Mouse (Mus musculus): Measurements from ENCODE around the gene Dpep3.

Gene Dpep3

GRCm38 (mm10) chr8:105975363-105975762, 3.9 kb downstream of the Dpep3 start:
- no peak for DNase-seq (ENCODE audit: low spot score in 2 of 2)

GRCm38 (mm10) chr8:105971019-105971720, 8.1 kb downstream of the Dpep3 start:
- no peak for DNase-seq (ENCODE audit: low spot score in 2 of 2)

DNA sequence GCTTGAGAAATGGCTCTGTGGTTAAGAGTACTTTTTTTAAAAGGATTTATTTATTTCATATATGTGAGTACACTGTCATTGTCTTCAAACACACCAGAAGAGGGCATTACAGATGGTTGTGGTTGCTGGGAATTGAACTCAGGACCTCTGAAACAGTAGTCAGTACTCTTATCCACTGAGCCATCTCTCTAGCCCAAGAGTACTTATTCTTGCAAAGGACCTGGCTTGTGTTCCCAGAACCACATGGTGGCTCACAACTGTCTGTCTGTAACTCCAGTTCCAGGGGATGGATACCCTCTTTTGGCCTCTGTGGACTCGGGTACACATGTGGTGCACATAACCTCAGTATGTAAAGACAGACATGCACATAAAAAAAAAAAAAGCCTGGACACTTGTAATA, 9.9 kb downstream of the Dpep3 start:
- no peak for DNase-seq (ENCODE audit: low spot score in 2 of 2)

DNA sequence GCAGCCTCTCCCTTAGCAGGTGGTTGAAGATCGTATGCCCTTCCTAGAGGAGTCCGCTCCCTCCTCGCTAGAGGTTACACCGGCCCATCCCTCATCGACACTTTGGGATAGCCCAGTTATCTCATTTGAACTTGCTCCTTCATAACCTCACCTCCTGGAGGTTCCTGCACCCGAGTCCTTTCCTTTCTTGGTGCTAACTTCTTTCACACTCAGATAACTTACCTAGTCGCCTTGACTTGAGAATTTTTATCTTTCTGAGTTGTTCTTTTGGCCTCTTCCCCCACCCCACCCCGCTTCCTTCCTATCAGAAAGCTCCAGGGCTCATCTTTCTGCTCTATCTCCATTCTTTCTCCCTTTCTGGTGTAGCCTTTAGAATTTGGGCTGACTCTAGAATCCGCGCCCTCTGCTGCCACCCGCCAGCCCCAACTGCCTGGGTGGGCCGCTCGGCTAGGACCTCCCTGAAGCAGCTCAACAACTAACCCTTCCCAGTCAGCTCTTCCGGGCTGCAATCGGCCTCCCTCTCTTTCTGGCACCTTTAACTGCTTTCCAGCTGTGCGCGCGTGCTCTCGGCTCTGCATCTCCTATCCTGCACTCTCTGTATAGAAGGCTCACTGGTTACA, 12.4 kb downstream of the Dpep3 start:
- DNase-seq (ENCODE audit: low spot score in 2 of 2), result peak in 1 of 2 experiments; percentile 79

DNA sequence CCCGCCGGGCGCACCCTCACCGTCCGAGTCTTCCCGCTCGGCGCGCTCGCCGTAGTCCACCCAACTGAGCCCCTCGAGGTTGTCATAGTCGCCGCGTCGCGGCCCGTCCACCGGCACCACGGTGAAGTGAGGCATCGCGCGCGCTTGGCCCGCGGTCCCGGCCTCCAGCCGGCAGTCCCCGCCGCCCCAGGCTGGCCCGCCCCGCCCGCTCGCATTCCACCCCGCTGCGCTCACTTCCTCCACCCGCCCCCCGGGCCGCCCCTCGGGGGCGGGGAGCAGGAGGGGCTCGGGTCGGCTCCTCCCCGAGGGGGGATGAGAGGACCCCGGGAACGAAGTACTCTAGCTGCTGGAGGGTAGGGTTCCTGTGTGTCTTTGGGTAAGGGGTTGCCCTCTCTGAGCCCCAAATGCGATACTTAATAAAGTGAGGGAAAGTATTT, 13.3 kb downstream of the Dpep3 start, which contains the start of gene Slc12a4:
Slc12a4 (minus strand) TSS at position 193 of the 437 bp plus-strand sequence.
- peak; percentile 84 for DNase-seq (ENCODE audit: low spot score in 2 of 2)

GRCm38 (mm10) chr8:105965266-105965904, 13.8 kb downstream of the Dpep3 start:
- peak; percentile 67 to 73 for DNase-seq (ENCODE audit: low spot score in 2 of 2)

GRCm38 (mm10) chr8:105964506-105965265, 14.5 kb downstream of the Dpep3 start:
- no peak for DNase-seq (ENCODE audit: low spot score in 2 of 2)

GRCm38 (mm10) chr8:105961536-105961935, 17.7 kb downstream of the Dpep3 start:
- DNase-seq (ENCODE audit: low spot score in 2 of 2), result no peak

DNA sequence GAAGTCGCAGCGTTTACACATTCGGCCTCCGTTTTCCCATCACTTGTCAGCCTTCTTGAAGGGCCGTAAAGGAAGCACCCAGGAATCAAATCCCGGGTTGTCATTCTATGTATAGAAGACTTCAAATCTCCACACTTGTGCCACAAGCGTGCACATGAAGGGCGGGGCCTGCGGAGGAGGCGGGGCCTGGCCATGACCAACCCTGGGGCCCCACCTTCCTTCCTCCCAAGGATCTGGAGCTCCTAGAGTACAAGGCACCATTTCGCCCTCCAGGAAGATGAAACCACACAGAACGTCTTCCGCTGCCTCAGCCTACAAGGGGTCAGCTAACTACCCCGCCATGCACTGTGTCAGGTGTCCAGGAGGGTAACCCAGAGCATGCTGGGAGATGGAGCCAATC, 18.1 kb downstream of the Dpep3 start:
- DNase-seq (ENCODE audit: low spot score in 2 of 2), result no peak

- DNase-seq (ENCODE audit: low spot score in 2 of 2), result peak; percentile 78 to 80
Observed at GRCm38 (mm10) chr8:105959350-105959749, 19.9 kb downstream of the Dpep3 start.

DNA sequence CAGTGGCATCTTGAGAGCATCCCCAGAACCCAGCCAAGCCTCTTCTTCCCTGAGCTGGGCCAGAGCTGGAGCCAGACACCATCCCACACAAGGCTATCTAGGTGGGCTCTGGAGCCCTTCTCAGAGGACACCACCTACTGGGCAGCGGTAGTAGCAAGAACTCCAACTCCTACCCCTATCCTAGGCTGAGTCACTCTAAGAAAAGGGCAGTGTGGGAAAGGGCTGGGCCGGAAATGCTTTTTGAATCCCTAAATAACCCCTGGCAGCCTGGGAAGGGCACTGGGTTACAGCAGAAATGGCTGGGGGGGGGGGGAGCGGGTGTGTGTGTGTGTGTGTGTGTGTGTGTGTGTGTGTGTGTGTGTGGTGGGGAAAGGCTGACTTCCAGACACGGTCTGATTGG, 21.4 kb downstream of the Dpep3 start:
- DNase-seq (ENCODE audit: low spot score in 2 of 2), result no peak

DNA sequence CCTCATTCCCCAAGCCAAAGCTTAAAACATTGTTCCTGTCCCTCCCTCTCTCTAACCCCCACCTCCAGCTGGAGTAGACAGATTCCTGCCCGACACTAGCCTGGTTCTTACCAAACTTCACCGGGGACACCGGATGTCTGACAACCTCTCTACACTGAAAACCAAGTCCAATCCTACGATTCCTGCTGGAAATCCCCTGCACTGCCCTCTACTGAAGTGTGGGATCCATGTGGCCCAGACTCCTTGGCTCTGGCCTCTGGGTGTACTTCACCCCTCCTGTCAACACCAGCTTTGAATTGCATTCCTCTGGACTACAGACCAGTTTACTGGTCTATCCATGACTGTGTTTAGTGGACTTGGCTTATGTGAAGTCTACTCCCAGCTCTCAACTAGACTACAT, 22.7 kb downstream of the Dpep3 start:
- DNase-seq (ENCODE audit: low spot score in 2 of 2), result no peak

DNA sequence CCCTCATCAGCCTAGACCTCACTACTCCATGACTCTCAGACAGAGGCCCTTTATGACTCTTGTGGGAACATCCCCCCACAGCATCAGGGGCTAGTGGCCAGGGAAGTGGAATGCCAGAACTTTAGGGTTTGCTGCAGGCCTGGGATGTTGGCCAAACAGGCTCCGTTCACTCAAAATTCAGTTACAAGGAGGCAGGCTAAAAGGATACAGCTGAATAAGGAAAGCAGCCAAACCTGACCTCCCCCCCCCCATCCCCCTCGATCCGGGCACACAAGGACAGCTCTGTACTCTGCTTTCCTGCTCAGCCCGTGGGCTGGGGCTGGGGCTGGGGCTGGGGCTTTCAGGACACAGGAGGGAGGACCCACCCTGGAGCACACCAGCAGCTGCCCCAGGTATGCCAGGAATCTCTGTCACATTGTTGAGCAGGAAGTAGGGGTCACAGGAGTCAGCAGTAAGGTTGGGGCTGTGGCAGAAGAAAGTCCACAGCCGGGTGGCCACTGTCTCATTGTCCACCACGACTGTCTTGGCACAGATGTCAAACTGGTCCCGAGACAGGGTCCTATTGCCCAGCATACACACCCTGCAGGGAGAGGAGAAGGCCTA, 28.1 kb downstream of the Dpep3 start:
- DNase-seq (ENCODE audit: low spot score in 2 of 2), result peak in 1 of 2 experiments; percentile 56

- peak in 1 of 2 experiments; percentile 69 for DNase-seq (ENCODE audit: low spot score in 2 of 2)
Observed at GRCm38 (mm10) chr8:105949350-105949749, 29.9 kb downstream of the Dpep3 start.

DNA sequence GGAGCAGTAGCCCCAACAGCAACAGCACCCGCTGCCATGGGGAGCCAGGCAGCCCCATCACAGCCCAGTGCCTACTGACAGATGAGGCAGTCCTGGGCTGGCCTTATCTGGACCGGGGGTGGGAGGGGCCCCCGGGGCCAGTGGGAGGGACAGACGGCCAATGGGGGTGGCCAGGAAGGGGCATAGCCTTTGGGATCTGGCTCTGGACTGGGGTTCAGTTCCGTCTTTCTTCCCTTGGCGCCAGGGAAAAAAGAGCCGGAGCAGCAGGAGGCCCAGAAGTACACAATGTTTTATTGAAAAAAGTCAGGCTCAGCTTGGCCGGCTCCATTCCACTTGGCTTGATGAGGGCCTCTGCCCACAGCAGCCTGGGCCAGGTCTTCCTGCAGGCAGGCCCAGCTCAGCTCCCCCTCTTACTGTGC, 35.9 kb downstream of the Dpep3 start, which contains the start of gene Lcat:
Lcat (minus strand) TSS at position 62 of the 419 bp plus-strand sequence.
- no peak for DNase-seq (ENCODE audit: low spot score in 2 of 2)

DNA sequence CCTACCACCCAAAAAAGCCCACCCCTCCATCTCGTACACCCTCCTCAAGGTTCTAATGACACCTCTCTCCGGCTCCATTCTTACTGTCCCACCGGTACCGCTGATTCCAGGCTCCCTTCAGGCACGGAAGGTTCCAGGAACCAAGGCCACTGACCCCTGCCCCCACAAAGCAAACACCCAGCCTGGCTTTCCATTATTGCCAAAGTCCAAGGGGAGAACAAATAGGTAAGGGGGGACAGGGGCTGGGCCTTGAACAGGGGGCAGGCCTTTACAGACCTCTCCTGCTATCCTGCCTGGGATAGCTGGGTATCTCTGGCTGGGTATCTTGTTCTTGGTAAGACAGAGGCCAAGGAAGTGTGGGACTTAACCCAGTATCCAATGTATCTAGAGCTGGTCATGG, 36.7 kb downstream of the Dpep3 start:
- no peak for DNase-seq (ENCODE audit: low spot score in 2 of 2)

DNA sequence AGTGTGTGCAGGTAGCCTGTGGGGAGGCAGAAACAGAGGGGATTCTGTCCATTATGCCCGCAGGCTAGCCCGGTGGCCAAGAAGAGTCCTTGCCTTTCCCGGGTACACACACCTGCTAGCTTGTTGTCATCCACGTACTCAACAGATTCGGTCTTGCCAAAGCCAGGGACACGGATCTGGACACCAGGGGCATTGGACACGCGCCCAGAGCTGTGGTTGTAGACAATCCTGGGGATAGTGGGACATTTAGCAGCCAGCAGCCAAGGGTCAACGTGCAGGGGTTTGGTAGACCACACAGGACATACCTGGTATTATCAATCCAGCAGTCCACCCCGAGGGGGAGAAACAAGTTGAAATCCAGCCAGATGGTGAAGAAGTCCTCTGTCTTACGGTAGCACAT, 37.2 kb downstream of the Dpep3 start:
- no peak for DNase-seq (ENCODE audit: low spot score in 2 of 2)

DNA sequence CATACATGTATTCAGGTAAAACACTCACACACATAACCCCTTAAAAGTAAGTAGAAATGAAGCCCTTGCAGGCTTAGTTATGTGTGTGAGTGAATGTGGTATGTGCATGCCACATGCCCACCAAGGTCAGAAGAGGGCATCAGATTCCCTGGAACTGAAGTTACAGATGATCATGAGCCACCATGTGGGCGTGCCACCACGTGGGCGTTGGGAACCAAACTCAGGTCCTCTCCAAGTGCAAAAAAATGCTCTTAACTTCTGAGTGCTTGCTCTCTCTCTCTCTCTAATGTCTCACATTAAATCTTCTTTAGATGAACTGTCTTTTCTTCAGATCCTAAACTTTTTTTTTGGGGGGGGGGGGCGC, 40.9 kb downstream of the Dpep3 start, which contains the start of gene Psmb10:
Psmb10 (minus strand) TSS at position 139 of the 364 bp plus-strand sequence.
- no peak for DNase-seq (ENCODE audit: low spot score in 2 of 2)

- no peak for DNase-seq (ENCODE audit: low spot score in 2 of 2)
Observed at GRCm38 (mm10) chr8:105937496-105938305, 41.5 kb downstream of the Dpep3 start.

GRCm38 (mm10) chr8:105936866-105937475, 42.3 kb downstream of the Dpep3 start:
- peak; percentile 81 to 83 for DNase-seq (ENCODE audit: low spot score in 2 of 2)
